Mouse (Mus musculus) kidney, adult 18-20 months (tissue): ENCODE measurements at regions not wholly inside any gene's neighbourhood (a gene's known extent, or its start where the extent isn't known, plus 50 kb on each side); places are given as distances from the start of the nearest gene placed in this dataset.

Experiments
- DNase-seq: peaks from one replicate; pipeline ENCODE4 v3.0.0; 2021

DNA sequence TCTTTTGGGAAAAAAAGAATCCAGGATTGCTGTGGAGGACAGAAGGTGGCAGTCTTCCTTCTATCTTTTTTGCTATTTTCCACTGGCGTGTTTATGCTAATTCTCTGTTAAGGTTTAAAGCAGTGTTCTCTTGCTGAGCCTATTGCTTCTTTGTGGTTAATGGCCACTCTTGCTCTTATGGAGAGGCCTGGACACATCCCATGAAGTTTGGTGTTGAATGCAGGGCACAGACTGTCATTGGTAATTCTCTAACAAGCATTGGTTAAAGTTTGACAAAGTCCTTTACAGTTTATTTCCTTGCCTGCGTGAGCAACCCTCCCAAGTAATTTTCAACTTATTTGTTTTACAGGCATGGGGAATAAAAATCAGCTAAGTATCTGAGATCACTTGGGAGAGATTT lies 165.1 kb upstream of the Pdcd1 start:
- DNase-seq: no peak

- DNase-seq: no peak
Measured at GRCm38 (mm10) chr1:94208929-94209328, 156.6 kb upstream of the Pdcd1 start.

GRCm38 (mm10) chr1:94207859-94208258 lies 155.5 kb upstream of the Pdcd1 start:
- no peak for DNase-seq

DNA sequence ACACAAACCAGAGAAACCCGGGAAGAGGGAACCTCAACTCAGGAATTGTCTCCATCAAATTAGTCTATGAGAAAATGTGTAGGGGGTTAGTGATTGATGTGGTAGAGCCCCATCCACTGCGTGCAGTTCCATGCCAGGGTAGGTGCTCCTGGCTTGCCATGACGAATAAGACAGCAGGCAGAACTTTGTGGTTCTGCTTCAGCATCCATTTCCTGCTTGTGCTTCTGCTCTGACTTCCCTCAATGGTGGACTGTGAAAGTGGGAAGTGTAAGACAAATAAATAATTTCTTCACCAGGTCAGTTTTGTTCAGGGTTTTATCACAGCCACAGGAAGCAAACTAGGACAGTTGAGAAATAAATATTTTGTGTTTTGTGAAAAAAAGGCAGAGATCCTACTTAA lies 150.9 kb upstream of the Pdcd1 start:
- no peak for DNase-seq

DNA sequence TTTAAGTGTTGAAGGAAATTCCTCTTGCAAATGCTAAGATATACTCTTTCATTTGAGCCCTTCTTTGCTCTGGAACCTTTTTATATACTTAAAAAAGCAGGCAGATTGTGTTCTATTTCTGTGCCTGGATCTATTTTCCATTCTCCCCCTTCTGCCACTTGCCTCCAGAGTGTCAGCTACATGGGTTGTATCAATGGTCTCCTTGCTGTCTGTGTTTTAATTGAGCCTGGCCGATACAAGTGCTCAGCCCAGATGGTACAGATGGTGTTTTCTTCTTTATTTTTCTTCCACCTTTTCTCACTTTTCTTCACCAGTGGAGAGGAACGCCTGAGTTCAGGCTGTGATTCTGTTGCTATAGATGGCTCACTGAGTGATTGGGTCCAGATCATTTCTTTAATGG lies 131.5 kb upstream of the Pdcd1 start:
- no peak for DNase-seq

DNA sequence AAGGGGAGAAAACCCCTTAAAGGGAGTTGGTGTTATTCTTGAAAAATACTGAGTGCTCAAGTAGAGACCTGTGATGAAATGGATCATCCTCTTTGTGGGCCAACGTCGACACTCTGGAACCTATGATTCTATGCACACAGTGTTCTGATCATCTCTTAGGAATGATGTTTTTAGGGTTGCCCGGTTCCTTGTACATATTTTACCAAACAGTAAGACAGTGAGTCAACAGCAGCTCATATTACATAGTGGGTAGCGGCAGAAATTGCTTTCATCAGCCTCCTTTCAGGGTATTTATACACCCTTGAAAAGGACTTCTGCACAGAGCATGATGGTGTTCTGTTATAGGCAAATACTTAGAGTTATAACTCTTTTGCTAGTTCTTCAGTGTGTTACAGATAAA lies 97.6 kb upstream of the Pdcd1 start:
- no peak for DNase-seq

GRCm38 (mm10) chr1:94147015-94147414 lies 94.7 kb upstream of the Pdcd1 start:
- DNase-seq: no peak

DNA sequence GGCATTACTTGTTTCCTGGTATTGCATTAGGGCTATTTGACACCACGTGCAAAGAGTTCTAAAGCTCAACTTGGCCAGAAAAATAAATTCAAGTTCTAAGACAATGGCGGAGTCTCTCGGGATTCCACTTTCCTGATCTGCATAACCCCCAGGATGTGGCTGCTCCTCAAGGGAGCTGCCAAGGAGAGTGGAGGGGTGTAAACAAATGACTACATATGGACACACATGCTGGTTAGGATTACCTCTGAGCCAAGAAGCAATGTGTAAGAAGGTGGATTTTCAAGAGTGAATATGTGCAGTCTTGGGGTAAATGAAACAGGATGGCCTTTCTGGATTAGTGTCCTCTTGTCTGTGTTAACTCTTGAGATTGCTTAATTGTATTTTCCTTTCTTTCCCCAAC lies 88.2 kb upstream of the Pdcd1 start:
- DNase-seq: no peak

- DNase-seq: no peak
Measured at GRCm38 (mm10) chr1:94139445-94140062, 87.2 kb upstream of the Pdcd1 start.

DNA sequence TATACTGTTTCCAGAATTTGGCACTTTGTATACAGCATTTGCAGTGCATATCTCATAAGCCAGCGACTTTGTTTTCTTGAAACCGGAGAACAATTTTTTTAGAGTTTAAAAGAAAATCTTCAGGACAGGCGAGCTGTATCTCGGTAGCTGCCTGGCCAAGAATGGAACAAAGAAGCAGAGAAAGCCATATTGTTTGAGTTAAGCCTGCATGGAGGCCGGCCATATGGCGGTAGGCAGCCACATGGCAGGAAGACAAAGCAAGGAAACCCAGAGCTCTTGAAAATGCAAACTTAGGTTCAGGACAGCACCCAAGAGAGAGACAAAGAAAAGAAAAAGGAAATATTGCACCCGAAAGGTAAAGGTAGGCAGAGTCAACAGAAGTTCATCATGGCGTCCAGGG lies 84.4 kb upstream of the Pdcd1 start:
- DNase-seq: no peak
